Mouse (Mus musculus): Measurements from ENCODE around the gene Crip2.

DNA sequence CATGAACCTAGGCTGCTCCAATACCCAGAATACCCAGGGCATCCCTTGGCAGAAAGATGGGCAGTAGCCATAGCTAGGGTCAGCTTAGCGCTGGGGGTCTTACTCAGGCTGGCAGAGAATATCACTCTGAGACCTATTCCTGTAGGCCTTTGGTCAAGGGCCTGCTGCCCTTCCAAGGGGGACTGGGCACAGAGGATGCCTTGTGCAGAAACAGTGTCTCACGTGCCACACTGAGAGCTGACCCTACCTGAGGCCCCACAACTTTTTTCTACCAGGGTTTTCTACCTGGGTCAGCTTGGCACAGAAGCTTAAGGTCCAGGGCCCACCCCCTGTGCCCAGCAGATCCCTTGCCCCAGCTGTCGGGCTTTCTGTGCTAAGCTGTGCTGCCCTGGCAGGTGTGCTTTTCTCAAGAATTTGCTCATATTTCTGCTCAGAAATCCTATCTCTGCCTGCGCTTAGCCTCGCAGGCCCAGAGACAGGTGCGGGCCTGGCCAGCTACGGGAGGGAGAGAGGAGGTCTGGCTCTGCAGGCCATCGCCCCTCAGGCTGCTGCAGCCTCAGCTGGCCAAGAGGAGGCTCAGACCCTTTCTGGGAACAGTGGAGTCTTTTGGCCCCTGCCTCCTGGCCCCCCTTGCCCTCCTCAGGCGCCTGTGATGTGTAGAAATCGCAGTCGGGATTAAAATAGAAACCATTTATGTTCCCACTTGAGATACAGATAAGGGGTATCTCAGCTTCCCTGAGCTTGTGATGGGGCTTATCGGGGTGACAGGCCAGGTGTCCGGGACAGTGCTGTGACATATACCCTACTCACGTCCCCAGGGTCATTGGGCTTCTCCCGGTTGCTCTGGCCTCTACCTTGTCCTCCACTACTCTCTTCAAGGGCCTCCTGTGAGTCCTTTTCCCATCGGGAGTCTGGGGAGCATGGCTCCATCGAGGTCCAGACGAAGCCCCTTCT, 2.5 kb upstream of the Crip2 start:
- TF ChIP-seq POLR2A (IDR thresholded peaks at IDR 0.05; ENCODE audit: control insufficient read depth, low read depth, low read length): no peak
- TF ChIP-seq CTCF (IDR thresholded peaks at IDR 0.05; ENCODE audit: control insufficient read depth, insufficient read depth, insufficient replicate concordance, low read depth, low read length): no peak
